Mouse (Mus musculus): ENCODE measurements around the gene Camp.
A peak's percentile ranks its signal among the peaks of the same experiment; 100 is the strongest.
"Not testable (repeated sequence)": the region's sequence is repeated elsewhere in the genome, so short reads cannot be mapped to it uniquely, and the experiment has no call there.

Camp gene

DNA sequence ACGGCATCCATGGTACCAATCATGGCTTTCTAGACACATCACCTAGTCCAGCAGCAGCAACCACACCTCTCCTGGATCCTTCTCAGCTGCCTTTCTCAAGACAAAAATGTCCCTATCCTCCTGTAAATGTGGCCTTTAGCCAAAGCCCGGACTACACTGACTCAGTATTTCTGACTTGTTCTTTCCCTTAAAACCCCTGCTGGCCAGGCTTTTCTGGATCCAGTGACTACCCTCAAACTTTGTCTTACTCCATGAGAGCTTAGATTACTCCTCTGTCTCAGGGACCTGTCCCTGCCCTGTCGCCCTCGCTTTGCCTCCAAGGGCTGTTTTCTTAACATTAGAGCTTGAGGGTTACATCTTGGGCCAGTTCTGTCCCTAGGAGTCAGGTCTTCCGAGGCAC is 682 bp upstream of the Camp start:
- no peak for DNase-seq

DNA sequence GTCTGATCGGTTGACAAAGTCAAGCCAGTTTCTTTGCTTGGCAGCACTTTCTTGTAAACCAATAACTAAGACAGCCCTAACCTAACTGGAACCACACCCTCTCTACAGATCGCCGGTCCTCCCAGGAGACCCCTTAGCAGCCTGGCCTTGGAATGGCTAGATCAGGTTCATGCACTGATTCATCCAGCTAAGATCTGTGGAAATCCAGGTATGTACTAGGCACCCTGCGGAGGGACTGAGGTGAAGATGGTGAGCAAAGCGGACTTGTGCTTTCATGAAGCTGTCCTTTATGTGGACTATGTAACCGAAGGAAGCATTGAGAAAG is 16.4 kb downstream of the Camp start:
- DNase-seq = no peak

DNA sequence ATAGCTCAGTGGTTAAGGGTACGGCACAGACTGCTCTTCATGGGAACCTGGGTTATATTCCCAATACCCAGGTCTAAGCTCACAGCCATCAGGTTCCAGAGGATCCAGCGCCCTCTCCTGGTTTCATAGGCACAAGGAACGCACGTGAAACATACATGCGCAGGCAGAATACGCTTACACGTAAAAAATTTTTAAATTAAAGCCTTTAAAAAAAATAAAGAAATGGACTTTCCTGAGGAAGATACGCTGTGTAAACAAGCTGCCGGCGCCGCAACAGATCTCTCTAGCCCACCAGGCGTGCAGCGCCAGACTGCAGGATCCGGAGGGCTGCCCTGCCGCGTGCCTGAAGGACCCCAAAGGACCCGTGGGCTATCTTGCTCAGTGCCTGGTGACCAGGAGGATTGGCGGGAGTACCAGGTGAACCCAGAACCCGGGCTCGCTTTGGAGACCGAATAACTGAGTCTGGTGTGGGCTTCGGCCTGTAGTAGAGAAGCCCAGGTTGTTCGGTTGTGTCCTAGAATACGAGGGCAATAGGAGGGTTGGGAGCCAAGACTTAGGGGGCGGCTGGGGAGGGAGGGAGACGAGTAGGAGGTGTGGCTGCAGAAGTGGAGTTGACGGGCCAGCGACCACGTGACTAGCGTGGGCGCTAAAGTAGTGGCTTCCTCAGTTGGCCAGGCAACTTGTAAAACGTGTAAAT is 16.9 kb downstream of the Camp start, which contains the start of gene Nme6:
TSS of gene Nme6 (plus strand) at position 359 of the 697 bp plus-strand sequence.
- peak; percentile 91 for DNase-seq

DNA sequence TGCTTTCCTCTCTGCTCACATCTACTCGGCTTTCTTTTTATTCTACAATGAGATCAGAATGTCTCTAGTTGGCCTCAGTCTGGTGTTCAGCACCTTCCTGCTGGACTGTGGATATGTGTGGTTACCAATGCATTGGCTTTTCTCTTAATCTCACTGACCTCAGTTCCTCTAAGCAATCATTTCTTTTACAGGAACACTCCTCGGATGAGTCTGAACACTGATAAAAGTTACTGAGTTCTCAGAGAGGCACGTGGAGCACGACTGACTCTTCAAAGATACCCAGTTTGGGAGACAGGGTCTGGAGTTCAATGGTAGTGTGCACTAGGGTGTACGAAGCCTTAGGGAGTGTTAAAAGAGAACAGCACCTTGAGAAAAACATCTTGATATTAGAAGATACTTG is 23.2 kb downstream of the Camp start:
- no peak for DNase-seq

DNA sequence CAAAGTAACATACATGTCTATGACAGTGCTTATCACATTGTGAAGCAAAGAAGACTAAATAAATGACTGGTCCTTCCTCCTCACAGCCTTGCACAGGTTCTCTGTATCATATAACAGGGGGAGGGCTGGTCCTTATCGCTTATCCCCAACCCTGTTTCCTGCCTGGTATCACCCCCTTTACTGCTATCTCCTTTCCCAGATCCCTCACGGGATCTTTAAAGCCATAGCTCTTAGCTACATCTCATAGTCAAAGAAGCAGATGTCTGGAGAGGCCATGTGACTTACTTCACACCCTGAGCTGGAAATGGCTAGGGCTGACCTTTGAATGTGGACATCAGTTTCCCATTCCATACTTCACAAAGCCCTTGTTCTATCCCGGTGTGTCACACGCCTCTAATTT is 23.7 kb downstream of the Camp start:
- DNase-seq = no peak

DNA sequence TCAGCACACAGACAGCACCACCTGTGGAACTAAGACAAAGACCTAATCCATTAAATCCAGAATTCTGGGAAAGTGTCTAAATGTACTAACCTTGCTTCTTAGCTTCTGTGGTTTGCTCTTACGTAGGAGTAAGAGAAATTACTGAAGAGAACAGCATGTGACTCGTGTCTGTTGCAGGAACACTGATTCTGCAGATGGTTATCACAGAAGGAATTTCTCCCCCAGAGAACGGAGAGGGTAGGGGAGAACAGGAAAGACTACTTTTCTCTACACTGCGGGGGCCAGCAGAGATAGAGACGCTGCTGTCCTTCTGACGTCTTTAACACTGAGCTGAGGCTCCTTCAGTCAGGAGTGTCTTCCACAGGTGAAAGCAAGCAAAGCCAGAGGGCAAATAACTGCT is 33.1 kb downstream of the Camp start:
- DNase-seq = no peak

DNA sequence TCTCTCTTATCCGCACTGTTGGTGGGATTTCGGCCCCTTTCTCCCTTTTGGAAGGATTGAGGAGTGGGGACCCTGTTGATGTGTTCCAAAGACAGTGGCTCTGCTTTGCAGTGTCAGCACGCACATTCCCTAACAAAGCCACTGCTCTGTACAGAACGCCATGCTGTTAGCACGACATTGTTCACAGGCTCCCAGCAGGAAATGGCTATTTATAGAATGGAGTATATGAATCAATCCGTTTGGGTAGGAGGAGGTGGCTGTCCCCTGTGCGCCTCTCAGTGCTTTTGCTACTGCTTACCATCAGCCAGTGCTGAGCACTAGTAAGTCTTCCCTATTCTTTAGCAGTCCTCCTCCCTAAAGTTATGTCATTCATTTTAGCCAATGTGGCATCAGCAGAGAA is 36.0 kb downstream of the Camp start:
- peak; percentile 12 for DNase-seq

DNA sequence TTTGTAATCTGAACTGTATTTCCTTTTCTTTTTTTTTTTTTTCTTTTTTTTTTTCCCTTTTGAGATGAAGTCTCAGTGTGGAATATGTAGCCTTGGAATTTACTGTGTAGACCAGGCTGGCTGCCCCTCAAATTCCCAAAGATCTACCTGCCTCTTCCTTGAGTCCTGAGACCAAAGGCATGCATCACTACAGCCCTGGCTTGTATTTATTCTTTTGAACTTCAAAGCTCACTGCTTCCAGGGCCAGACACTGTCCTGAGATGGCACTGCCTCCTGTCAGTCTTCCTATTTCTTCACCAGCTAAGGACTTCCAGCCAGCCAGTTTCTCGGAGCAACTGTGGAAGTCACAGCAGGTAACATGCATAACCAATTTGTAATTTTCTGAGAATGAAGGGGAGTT is 37.4 kb downstream of the Camp start, which contains the start of gene Spink8:
TSS of gene Spink8 (plus strand) at position 301 of the 400 bp plus-strand sequence.
- DNase-seq = no peak

DNA sequence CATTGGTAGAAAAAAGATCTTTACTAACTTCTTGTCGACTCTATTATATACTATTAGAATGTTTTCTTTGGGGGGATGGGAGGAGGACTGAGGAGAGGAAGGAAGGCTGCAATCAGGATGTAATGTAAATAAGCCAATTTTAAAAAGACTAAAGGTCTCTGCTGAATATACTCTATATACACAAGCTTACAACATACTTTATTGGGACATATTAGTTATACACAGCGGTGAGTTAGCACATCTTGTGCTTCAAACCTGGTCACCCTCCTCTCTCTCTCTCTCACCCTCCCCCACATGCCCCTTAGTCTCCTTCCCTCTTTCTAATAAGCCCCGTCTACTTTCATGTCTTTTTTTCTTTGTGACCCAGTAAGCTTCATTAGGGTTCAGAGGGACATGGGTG is 41.5 kb downstream of the Camp start:
- DNase-seq = no peak

DNA sequence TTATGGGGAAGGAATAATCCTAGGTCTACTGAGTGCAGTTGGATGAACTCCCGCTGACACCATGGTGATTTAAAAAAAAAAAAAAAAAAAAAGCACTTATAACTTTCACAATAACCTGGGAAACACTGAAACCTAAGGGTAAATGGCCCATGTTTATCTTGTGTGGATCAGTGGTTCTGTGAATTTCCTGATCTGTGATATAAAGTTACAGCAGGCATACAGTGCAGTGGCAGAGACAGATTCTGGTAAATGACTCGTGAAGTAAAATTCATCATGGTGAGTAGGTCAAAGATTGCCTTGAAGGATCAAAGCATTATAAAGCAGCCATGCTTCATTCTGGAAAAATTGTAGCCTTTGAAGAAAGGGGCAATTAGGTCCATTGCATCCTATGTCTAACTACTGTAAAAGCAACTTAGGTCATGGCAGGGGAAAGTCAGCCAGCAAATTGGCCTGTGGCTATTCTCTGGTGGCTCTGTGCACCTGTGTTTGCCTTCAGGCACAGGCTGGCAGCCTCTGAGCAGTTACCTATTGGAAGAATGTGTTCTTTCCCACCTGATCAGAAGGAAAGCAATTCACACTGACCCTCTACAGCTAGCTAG is 42.6 kb downstream of the Camp start:
- DNase-seq = no peak

DNA sequence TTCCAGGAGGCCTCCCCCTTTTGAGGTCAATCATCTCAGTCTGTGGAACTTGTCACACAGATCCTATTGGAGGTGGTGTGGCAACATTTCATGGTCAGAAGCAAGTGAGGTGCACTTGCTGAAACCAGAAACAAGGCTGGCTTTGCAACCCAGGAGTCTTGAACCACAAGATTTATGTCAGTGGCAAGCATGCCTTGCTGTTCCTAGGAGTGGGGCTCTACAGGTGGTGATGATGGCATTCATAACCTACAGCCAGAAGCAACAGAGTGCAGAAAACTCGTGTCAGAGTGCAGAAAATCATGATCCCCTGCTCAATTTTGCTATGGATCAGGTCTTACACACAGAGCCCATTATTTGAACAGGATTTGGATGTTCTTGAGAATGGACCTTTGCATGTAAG is 43.2 kb downstream of the Camp start:
- no peak for DNase-seq

DNA sequence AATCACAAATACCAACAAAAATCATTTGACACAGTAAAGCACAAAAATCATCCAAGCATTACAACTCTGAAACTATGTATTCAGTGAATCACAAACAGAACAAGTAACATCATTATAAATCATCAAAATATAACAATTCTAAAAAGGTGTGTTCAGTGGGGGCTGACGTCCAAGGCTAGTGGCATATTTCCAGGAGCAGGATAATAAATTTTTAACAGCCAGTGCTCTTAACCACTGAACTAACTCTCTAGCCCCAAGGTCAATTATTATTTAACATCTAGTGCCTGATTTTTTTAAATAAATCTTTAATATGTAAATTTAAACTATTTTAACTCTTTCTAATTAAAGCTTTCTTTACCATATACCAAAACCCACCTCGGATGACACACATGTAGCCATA is 43.8 kb downstream of the Camp start:
- DNase-seq = not testable (repeated sequence)

DNA sequence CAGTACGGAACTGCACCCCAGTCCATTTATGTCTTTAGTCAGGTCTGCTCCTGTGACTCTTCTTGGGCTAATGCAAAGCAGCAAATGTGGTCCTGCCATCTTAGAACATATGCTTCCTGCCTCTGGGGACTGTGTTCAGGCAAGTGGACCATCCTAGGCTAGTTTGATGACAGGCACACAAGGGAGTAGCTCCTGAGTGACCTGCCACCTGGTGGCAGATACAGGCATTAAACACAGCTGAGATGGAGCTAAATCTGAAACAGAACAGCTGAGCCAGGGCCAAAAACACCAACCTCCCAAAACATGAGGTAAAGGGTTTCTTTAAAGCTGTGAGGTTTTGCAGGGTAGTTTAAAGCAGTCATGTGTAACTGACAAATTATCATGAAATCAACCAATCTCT is 51.4 kb downstream of the Camp start:
- DNase-seq = peak; percentile 37

Data from embryo, embryonic 11 days (tissue).